Mouse (Mus musculus) spleen, adult 2 months (tissue): ENCODE measurements around the gene Pla2g4b. TPM values are rescaled to one million over a fixed set of nuclear protein-coding genes. Genes with fewer than 3 reads are reported as not detected.

Experiments
- DNase-seq, 2 experiments: peaks; one replicate each; pipeline versions ENCODE4 v3.0.0 to v3.0.0-alpha.2; 2012 to 2021; ENCODE audit warnings: low spot score in 2 of 2, low read depth in 1 of 2
- H3K27ac ChIP-seq: fragments of 200-500 bp; 2 replicates; pipeline ENCODE4 v1.5.1; 2012; ENCODE audit warnings: low read length, inconsistent platforms; ENCODE audit not compliant: insufficient read depth
- H3K27me3 ChIP-seq: fragments of 200-500 bp; 2 replicates; pipeline ENCODE4 v1.6.1; 2012; ENCODE audit warnings: mild to moderate bottlenecking, moderate library complexity, low read length, inconsistent platforms; ENCODE audit not compliant: control insufficient read depth, insufficient read depth
- H3K36me3 ChIP-seq: fragments of 200-500 bp; 2 replicates; pipeline ENCODE4 v1.6.1; 2012; ENCODE audit warnings: mild to moderate bottlenecking, low read length, inconsistent platforms; ENCODE audit not compliant: control insufficient read depth, insufficient read depth
- H3K4me1 ChIP-seq: fragments of 200-500 bp; 2 replicates; pipeline ENCODE4 v1.6.1; 2011; ENCODE audit warnings: inconsistent platforms; ENCODE audit not compliant: control insufficient read depth, insufficient read depth, insufficient read length
- H3K4me3 ChIP-seq: fragments of 200-500 bp; 2 replicates; pipeline ENCODE4 v1.5.1; 2011; ENCODE audit warnings: mild to moderate bottlenecking, inconsistent platforms; ENCODE audit not compliant: insufficient read depth, insufficient read length; ENCODE audit errors: extremely low read depth
- CTCF ChIP-seq: fragments of 200-500 bp; IDR thresholded peaks from 2 replicates; pipeline ENCODE4 v1.5.1; 2011; ENCODE audit warnings: mild to moderate bottlenecking, inconsistent platforms; ENCODE audit not compliant: insufficient read depth, insufficient read length, insufficient replicate concordance; ENCODE audit errors: extremely low read depth
- POLR2A ChIP-seq: fragments of 200-500 bp; IDR thresholded peaks from 2 replicates; pipeline ENCODE4 v1.6.1; 2011; ENCODE audit warnings: low read depth, low read length, inconsistent platforms
- WGBS: fragments of 180-500 bp; shearing (Covaris S2); methylation state at CpG from one replicate; pipeline ENCODE4 v1.1.7; 2018; 5-methylcytosine and 5-hydroxymethylcytosine counted together
- polyA plus RNA-seq: library from polyadenylated mRNA; depleted of rRNA; stranded (reverse); fragments of >200 nt; gene quantifications from 2 replicates; pipeline ENCODE4 v1.2.3, GENCODE M21; 2012

The Pla2g4b gene
- polyA plus RNA-seq, 1 experiment, result 6.0 TPM

DNA sequence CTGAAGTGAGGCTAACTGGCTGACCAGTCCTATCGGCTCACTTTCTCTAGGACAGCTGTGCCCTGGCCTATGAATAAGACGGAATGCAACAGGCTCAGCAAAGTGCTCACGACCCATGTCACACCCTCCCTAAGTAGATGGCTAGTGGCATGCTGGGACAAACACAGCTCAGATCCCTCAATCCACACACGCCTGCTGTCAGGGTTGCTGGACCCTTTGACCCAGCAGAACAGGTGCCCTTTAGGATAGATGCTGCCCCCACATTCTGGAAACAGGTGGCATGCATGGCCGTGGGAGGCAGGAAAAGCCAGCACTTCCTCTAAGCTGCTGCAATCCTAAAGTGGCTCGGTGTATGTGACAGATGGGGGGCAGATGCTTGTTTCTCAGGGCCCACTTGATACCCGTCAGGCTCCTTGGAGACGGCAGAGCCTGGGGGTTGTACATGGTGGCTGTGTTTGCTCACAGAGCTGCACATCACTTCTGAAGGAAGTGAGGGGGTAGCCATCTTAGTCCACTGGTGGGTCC lies 36.3 kb downstream of the Pla2g4b start:
- H3K36me3 ChIP-seq, result no peaks in the 10 kb centered on the region
- no peak overlapping the region for H3K27ac ChIP-seq
- no peak overlapping the region for H3K4me3 ChIP-seq
- no peak for DNase-seq
- H3K27me3 ChIP-seq, result no peaks in the 10 kb centered on the region
- no peaks in the 10 kb centered on the region for H3K4me1 ChIP-seq
- 67% methylated on average over 8 of the region's 8 CpGs for WGBS
- TF ChIP-seq POLR2A, result no peak
- TF ChIP-seq CTCF, result no peak

GRCm38 (mm10) chr2:120074096-120074495 lies 40.9 kb downstream of the Pla2g4b start:
- H3K36me3 ChIP-seq, result no peaks in the 10 kb centered on the region
- H3K4me3 ChIP-seq, result no peak overlapping the region
- no peak for DNase-seq
- no peaks in the 10 kb centered on the region for H3K4me1 ChIP-seq
- no peaks in the 10 kb centered on the region; the same call in 1 of the 2 replicates for H3K27me3 ChIP-seq
- TF ChIP-seq POLR2A (no peak), CTCF (no peak)
- 93% methylated on average over 4 of the region's 4 CpGs for WGBS
- no peak overlapping the region for H3K27ac ChIP-seq

GRCm38 (mm10) chr2:120076076-120076705 lies 43.0 kb downstream of the Pla2g4b start:
- DNase-seq, result peak in 1 of 2 experiments; percentile 22
- H3K4me3 ChIP-seq, result 0 out of 2 replicates have a peak overlapping the region, but pooled peaks have one; percentile 14
- TF ChIP-seq CTCF (no peak), POLR2A (no peak)
- H3K27me3 ChIP-seq, result no peaks in the 10 kb centered on the region; the same call in 1 of the 2 replicates
- WGBS, result 5% methylated on average over 36 of the region's 36 CpGs
- no peaks in the 10 kb centered on the region for H3K4me1 ChIP-seq
- no peaks in the 10 kb centered on the region for H3K36me3 ChIP-seq
- no peak overlapping the region for H3K27ac ChIP-seq

DNA sequence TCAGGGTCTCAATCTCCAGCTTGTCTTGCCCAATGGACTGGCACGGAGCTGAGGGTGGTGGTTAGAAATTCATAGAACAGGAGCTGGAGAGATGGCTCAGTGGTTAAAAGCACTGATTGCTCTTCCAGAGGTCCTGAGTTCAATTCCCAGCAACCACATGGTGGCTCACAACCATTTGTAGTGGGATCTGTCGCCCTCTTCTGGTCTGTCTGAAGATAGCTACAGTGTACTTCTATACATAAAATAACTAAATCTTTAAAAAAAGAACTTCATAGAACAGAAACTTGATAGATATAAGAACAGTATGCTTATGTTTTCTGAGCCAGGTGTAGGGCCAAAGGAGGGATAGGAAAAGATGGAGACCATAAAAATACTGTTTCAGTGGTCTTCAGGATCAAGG lies 49.2 kb downstream of the Pla2g4b start:
- no peak for DNase-seq
- H3K27ac ChIP-seq, result no peak overlapping the region
- H3K36me3 ChIP-seq, result no peaks in the 10 kb centered on the region
- H3K4me3 ChIP-seq, result no peak overlapping the region
- H3K27me3 ChIP-seq, result no peaks in the 10 kb centered on the region
- WGBS, result 78% methylated on average over 2 of the region's 2 CpGs
- H3K4me1 ChIP-seq, result no peaks in the 10 kb centered on the region
- no peak for TF ChIP-seq POLR2A
- no peak for TF ChIP-seq CTCF

DNA sequence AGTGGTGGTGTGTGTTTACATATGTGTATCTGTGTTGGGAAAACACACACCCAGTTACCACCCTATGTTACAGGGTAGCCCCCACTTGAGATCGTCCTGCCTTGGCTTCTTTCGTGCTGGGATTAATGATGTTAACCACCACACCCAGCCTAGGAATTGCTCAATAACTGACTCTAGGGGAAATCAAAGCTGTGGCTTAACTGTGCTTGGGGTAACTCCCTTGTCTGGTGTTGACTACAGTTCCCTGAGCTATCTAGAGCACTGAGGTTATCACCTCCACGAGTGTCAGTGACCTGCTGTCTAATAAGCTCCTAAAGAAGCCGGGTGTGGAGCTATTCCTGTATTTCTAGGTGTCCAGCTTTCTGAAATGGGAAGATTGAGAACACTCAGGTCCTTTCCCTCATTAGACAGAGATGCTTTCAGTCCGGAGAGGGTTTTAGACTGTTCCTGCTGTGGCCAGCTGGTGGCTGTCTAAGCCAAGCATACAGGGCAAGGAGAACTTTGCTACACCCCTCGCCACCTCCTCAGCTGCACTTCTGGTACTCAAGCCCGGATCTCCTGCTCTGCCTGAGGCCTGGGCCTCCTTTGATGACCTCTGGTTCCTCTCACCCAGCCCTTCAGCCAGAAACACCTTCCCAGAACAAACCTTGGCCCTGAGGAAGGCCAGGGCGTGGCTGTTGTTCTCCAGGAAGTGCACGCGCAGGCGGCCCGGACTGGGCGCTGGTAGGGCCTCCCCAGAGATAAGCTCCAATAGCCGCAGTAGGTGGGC lies 51.6 kb downstream of the Pla2g4b start:
- no peak for TF ChIP-seq POLR2A
- TF ChIP-seq CTCF, result peak; percentile 58; the same call in 1 of the 2 replicates
- DNase-seq, result peak in 1 of 2 experiments; percentile 36
- no peaks in the 10 kb centered on the region for H3K27me3 ChIP-seq
- WGBS, result 72% methylated on average over 14 of the region's 14 CpGs
- no peak overlapping the region for H3K4me3 ChIP-seq
- H3K27ac ChIP-seq, result no peak overlapping the region
- H3K4me1 ChIP-seq, result no peaks in the 10 kb centered on the region
- H3K36me3 ChIP-seq, result peaks cover 2% of the 10 kb centered on the region

- no peak for TF ChIP-seq CTCF
- TF ChIP-seq POLR2A, result no peak
- DNase-seq, result no peak
- peaks cover 9% of the 10 kb centered on the region for H3K36me3 ChIP-seq
- H3K27me3 ChIP-seq, result no peaks in the 10 kb centered on the region
- no peaks in the 10 kb centered on the region for H3K4me1 ChIP-seq
- WGBS, result 91% methylated on average over 3 of the region's 3 CpGs
- no peak overlapping the region for H3K27ac ChIP-seq
- H3K4me3 ChIP-seq, result no peak overlapping the region
Measured at GRCm38 (mm10) chr2:120086038-120086437, 52.8 kb downstream of the Pla2g4b start.
